Mouse (Mus musculus) lung, postnatal 0 days (tissue): ENCODE results near the gene Gal3st1.

ENCODE experiments used
- CTCF ChIP-seq: IDR thresholded peaks from 2 replicates; pipeline ENCODE4 v1.5.1; 2016; ENCODE audit warnings: antibody characterized with exemption, mild to moderate bottlenecking
- EP300 ChIP-seq: IDR thresholded peaks from 2 replicates; pipeline ENCODE4 v1.6.1; 2016; ENCODE audit warnings: antibody characterized with exemption, mild to moderate bottlenecking, control low read depth

DNA sequence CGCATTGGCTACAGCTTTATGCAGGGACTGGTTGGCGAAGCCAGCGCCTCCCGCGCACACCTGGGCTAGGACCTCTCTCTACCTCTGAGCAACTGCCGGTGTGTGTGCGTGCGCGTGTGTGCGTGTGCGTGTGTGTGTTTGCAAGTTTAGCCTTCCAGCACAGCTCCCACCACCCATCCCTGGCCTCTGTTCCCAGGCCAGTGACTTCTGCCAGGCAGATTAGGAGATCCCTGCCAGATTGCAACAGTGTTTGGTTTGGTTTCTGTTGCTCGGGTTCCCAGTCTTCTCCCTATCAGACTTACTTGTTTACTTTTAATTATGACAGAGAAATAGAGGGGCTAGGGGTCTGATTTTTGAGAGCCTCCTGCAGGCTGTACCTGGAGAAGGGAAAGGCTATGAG, 48.5 kb downstream of the Gal3st1 start:
- TF ChIP-seq CTCF (no peak), EP300 (no peak)
